Comparison of ENCODE assay signal across 26 mouse cellular contexts in the genomic region with DNA sequence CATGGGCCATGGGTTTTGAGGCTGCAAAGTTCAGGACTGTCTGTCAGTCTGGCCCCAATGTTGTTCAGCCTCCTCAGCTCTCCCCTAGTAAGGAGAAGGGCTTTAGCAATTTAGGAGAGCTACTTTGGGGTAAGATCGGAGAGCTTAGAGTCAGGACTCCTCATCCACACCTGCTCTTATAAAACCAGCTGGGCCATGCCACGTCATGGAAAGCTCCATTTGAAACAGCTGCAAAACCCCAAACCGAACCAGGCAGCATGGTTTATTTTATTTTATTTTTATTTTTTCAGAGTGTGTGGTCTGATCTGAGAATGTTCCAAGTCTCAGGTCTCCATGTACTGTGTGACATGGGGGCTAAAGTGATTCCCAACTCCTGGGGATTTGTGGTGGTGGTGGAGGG. TPM values are rescaled to one million over a fixed set of nuclear protein-coding genes. Genes with fewer than 3 reads are reported as not detected.
DNase-seq lines count a peak whose midpoint lies in the region; ATAC-seq and TF ChIP-seq lines count a peak whose summit lies in the region.
"Had no signal": no experiment of that assay in that cellular context is flagged by ENCODE, and none has a peak within 500 bp of the region (broad histone marks: within the 10 kb centered on the region; RNA-seq: fewer than 3 reads in every experiment).

No protein-coding gene starts in this region.

- no peak for DNase-seq in intestine, embryonic 14.5 days (ENCODE audit: low spot score)
- peak; percentile 33 for DNase-seq in kidney, postnatal 10 days
- DNase-seq in kidney, adult 2 months: no peak
- DNase-seq in stomach, postnatal 0 days (ENCODE audit: low spot score): no peak
- no peak for DNase-seq in heart, adult 18-20 months
- DNase-seq: adrenal gland, postnatal 10 days; adrenal gland, postnatal 36 days; B cell, adult 2 months; cerebellum, adult 18-20 months; cerebellum, adult 9-10 months; gastrocnemius, postnatal 25 days; heart, adult 2 months; heart, postnatal 14 days; heart, postnatal 4 days had no signal

- WGBS in intestine, embryonic 14.5 days: 61% methylated on average over 3 of the region's 3 CpGs
- 66% methylated on average over 3 of the region's 3 CpGs for WGBS in intestine, postnatal 0 days
- 82% methylated on average over 3 of the region's 3 CpGs for WGBS in kidney, adult 2 months
- WGBS in stomach, embryonic 14.5 days: 52% methylated on average over 3 of the region's 3 CpGs
- WGBS in stomach, postnatal 0 days: 68% methylated on average over 3 of the region's 3 CpGs
- WGBS in stomach, embryonic 16.5 days: 50% methylated on average over 3 of the region's 3 CpGs

- H3K27ac ChIP-seq in intestine, embryonic 14.5 days (ENCODE audit: low read depth): peak overlapping the region; percentile 51; the same call in 1 of the 2 replicates
- no peak overlapping the region for H3K27ac ChIP-seq in intestine, postnatal 0 days (ENCODE audit: low read depth, low read length)
- no peak overlapping the region for H3K27ac ChIP-seq in kidney, adult 2 months (ENCODE audit: insufficient read depth, low read depth, low read length)
- H3K27ac ChIP-seq in stomach, embryonic 14.5 days (ENCODE audit: low read length): peak overlapping the region; percentile 40; the same call in 1 of the 2 replicates
- no peak overlapping the region for H3K27ac ChIP-seq in stomach, postnatal 0 days (replicated peaks)
- H3K27ac ChIP-seq in stomach, embryonic 16.5 days (ENCODE audit: low read length): 0 out of 2 replicates have a peak overlapping the region, but pooled peaks have one; percentile 44
- H3K27ac ChIP-seq: embryonic facial prominence, embryonic 12.5 days; forebrain, embryonic 12.5 days; forebrain, embryonic 15.5 days; heart, adult 2 months; heart, embryonic 10.5 days; heart, embryonic 13.5 days; hindbrain, embryonic 14.5 days had no signal

- 0 out of 2 replicates have a peak, but pooled peaks have one; percentile 11 for ATAC-seq in intestine, embryonic 14.5 days (replicated peaks; ENCODE audit: low FRiP score, low TSS enrichment, low read depth)
- ATAC-seq in intestine, postnatal 0 days: no peak
- no peak for ATAC-seq in stomach, embryonic 14.5 days (ENCODE audit: insufficient number of reproducible peaks, insufficient read depth, low FRiP score, low read depth)
- no peak for ATAC-seq in stomach, postnatal 0 days (ENCODE audit: low FRiP score, low TSS enrichment)
- ATAC-seq in stomach, embryonic 16.5 days (ENCODE audit: insufficient read depth, low FRiP score): no peak
- ATAC-seq: forebrain, embryonic 15.5 days; Patski had no signal

- no peaks in the 10 kb centered on the region for H3K27me3 ChIP-seq in intestine, embryonic 14.5 days (replicated peaks; ENCODE audit: control insufficient read depth, insufficient read depth, low read length)
- H3K27me3 ChIP-seq in intestine, postnatal 0 days (replicated peaks; ENCODE audit: control insufficient read depth, insufficient read depth, low read length): no peaks in the 10 kb centered on the region
- H3K27me3 ChIP-seq in kidney, adult 2 months (replicated peaks; ENCODE audit: control insufficient read depth, insufficient read depth, low read length): no peaks in the 10 kb centered on the region
- no peaks in the 10 kb centered on the region for H3K27me3 ChIP-seq in stomach, embryonic 14.5 days (ENCODE audit: control insufficient read depth, insufficient read depth, low read length)
- H3K27me3 ChIP-seq in stomach, postnatal 0 days (ENCODE audit: control insufficient read depth, insufficient read depth, low read length): no peaks in the 10 kb centered on the region
- H3K27me3 ChIP-seq in stomach, embryonic 16.5 days (ENCODE audit: control insufficient read depth, insufficient read depth, low read length): no peaks in the 10 kb centered on the region
- H3K27me3 ChIP-seq: embryonic facial prominence, embryonic 12.5 days; forebrain, embryonic 12.5 days; forebrain, embryonic 15.5 days; heart, embryonic 13.5 days; Patski had no signal

- TF ChIP-seq POLR2A in kidney, adult 2 months (IDR thresholded peaks at IDR 0.05; ENCODE audit: low read depth, low read length): no peak

- no peak overlapping the region for H3K4me2 ChIP-seq in intestine, embryonic 14.5 days (ENCODE audit: low read length)
- no peak overlapping the region for H3K4me2 ChIP-seq in intestine, postnatal 0 days (replicated peaks; ENCODE audit: low read depth)
- H3K4me2 ChIP-seq in stomach, embryonic 14.5 days (replicated peaks; ENCODE audit: low read depth, low read length): no peak overlapping the region
- no peak overlapping the region for H3K4me2 ChIP-seq in stomach, postnatal 0 days (replicated peaks; ENCODE audit: low read depth)
- H3K4me2 ChIP-seq in stomach, embryonic 16.5 days (ENCODE audit: low read depth, low read length): no peak overlapping the region
- H3K4me2 ChIP-seq: embryonic facial prominence, embryonic 12.5 days; forebrain, embryonic 12.5 days; forebrain, embryonic 15.5 days; heart, embryonic 13.5 days; hindbrain, embryonic 14.5 days had no signal

- TF ChIP-seq EP300 in stomach, postnatal 0 days (optimal IDR thresholded peaks at IDR 0.05): no peak

- no peak overlapping the region for H3K9ac ChIP-seq in intestine, embryonic 14.5 days (ENCODE audit: low read length)
- no peak overlapping the region for H3K9ac ChIP-seq in intestine, postnatal 0 days (ENCODE audit: low read depth, low read length)
- no peak overlapping the region for H3K9ac ChIP-seq in stomach, embryonic 14.5 days (replicated peaks; ENCODE audit: low read depth, low read length)
- H3K9ac ChIP-seq in stomach, postnatal 0 days (ENCODE audit: low read length): no peak overlapping the region
- H3K9ac ChIP-seq in stomach, embryonic 16.5 days (ENCODE audit: low read length): no peak overlapping the region; the same call in 1 of the 2 replicates
- H3K9ac ChIP-seq: embryonic facial prominence, embryonic 12.5 days; forebrain, embryonic 12.5 days; forebrain, embryonic 15.5 days; heart, embryonic 13.5 days; hindbrain, embryonic 14.5 days had no signal

- no peak for TF ChIP-seq CTCF in intestine, postnatal 0 days (IDR thresholded peaks at IDR 0.05; ENCODE audit: low read depth)
- TF ChIP-seq CTCF in kidney, adult 2 months (conservative IDR thresholded peaks at IDR 0.05; ENCODE audit: insufficient read depth, insufficient read length, low read depth, low read length): no peak
- no peak for TF ChIP-seq CTCF in stomach, postnatal 0 days (IDR thresholded peaks at IDR 0.05; ENCODE audit: low read depth)

- no peaks in the 10 kb centered on the region for H3K9me3 ChIP-seq in intestine, embryonic 14.5 days (ENCODE audit: control insufficient read depth, low read length)
- H3K9me3 ChIP-seq in intestine, postnatal 0 days (ENCODE audit: control insufficient read depth): no peaks in the 10 kb centered on the region
- H3K9me3 ChIP-seq in stomach, embryonic 14.5 days (ENCODE audit: control insufficient read depth, low read depth, low read length): no peaks in the 10 kb centered on the region
- no peaks in the 10 kb centered on the region for H3K9me3 ChIP-seq in stomach, postnatal 0 days (ENCODE audit: control insufficient read depth, low read length)
- no peaks in the 10 kb centered on the region for H3K9me3 ChIP-seq in stomach, embryonic 16.5 days (replicated peaks; ENCODE audit: control insufficient read depth, low read length)
- H3K9me3 ChIP-seq: embryonic facial prominence, embryonic 12.5 days; forebrain, embryonic 12.5 days; forebrain, embryonic 15.5 days; G1E; heart, embryonic 10.5 days; heart, embryonic 13.5 days had no signal

- H3K36me3 ChIP-seq in intestine, embryonic 14.5 days (ENCODE audit: control insufficient read depth, insufficient read depth, low read length): no peaks in the 10 kb centered on the region
- H3K36me3 ChIP-seq in intestine, postnatal 0 days (ENCODE audit: control insufficient read depth, insufficient read depth): no peaks in the 10 kb centered on the region
- H3K36me3 ChIP-seq in kidney, adult 2 months (ENCODE audit: control insufficient read depth, insufficient read depth, low read length): no peaks in the 10 kb centered on the region
- no peaks in the 10 kb centered on the region for H3K36me3 ChIP-seq in stomach, embryonic 14.5 days (ENCODE audit: control insufficient read depth, insufficient read depth, low read length)
- H3K36me3 ChIP-seq in stomach, postnatal 0 days (ENCODE audit: control insufficient read depth, insufficient read depth, low read length): no peaks in the 10 kb centered on the region
- no peaks in the 10 kb centered on the region for H3K36me3 ChIP-seq in stomach, embryonic 16.5 days (ENCODE audit: control insufficient read depth, insufficient read depth, low read length)
- H3K36me3 ChIP-seq: embryonic facial prominence, embryonic 12.5 days; forebrain, embryonic 12.5 days; forebrain, embryonic 15.5 days; G1E; heart, embryonic 10.5 days; heart, embryonic 13.5 days had no signal

- H3K4me3 ChIP-seq in intestine, embryonic 14.5 days (ENCODE audit: low read depth, low read length): no peak overlapping the region
- no peak overlapping the region for H3K4me3 ChIP-seq in intestine, postnatal 0 days (ENCODE audit: low read depth, low read length)
- H3K4me3 ChIP-seq in kidney, adult 2 months (ENCODE audit: insufficient read depth, low read depth, low read length): no peak overlapping the region
- H3K4me3 ChIP-seq in stomach, embryonic 14.5 days (ENCODE audit: low read depth, low read length): no peak overlapping the region
- no peak overlapping the region for H3K4me3 ChIP-seq in stomach, postnatal 0 days (ENCODE audit: low read depth, low read length)
- no peak overlapping the region for H3K4me3 ChIP-seq in stomach, embryonic 16.5 days (replicated peaks; ENCODE audit: low read length)
- H3K4me3 ChIP-seq: embryonic facial prominence, embryonic 12.5 days; erythroblast, embryonic 14.5 days; forebrain, embryonic 12.5 days; forebrain, embryonic 15.5 days; heart, adult 2 months; heart, embryonic 10.5 days; heart, embryonic 13.5 days had no signal

- peaks cover 29% of the 10 kb centered on the region for H3K4me1 ChIP-seq in intestine, embryonic 14.5 days (replicated peaks; ENCODE audit: control insufficient read depth, insufficient read depth, low read length)
- H3K4me1 ChIP-seq in intestine, postnatal 0 days (replicated peaks; ENCODE audit: control insufficient read depth, insufficient read depth, low read length): no peaks in the 10 kb centered on the region
- no peaks in the 10 kb centered on the region; the same call in 1 of the 2 replicates for H3K4me1 ChIP-seq in kidney, adult 2 months (ENCODE audit: control insufficient read depth, insufficient read depth, low read length)
- H3K4me1 ChIP-seq in stomach, embryonic 14.5 days (ENCODE audit: control insufficient read depth, insufficient read depth, low read length): peaks cover 23% of the 10 kb centered on the region
- no peaks in the 10 kb centered on the region for H3K4me1 ChIP-seq in stomach, postnatal 0 days (replicated peaks; ENCODE audit: control insufficient read depth, insufficient read depth)
- H3K4me1 ChIP-seq in stomach, embryonic 16.5 days (ENCODE audit: control insufficient read depth, insufficient read depth, low read length): peaks cover 12% of the 10 kb centered on the region
- H3K4me1 ChIP-seq: embryonic facial prominence, embryonic 12.5 days; forebrain, embryonic 12.5 days; forebrain, embryonic 15.5 days had no signal

RNA-seq across cellular contexts. Expression of gene Tgm2, which starts 46.7 kb away (rescaled TPM):
- polyA plus RNA-seq in intestine, embryonic 14.5 days (2014; fragmentation: Nextera tagmentation; extraction: Ambion mirVana): 54.4 and 59.7 TPM in 2 replicates
- polyA plus RNA-seq in intestine, postnatal 0 days (2015; fragmentation: Nextera tagmentation; extraction: Ambion mirVana): 40.0 and 40.4 TPM in 2 replicates
- polyA plus RNA-seq in kidney, adult 2 months (2012; rRNA removed): 217 and 221 TPM in 2 replicates
- polyA plus RNA-seq in stomach, embryonic 14.5 days (2014; fragmentation: Nextera tagmentation; extraction: Ambion mirVana): 56.0 and 63.4 TPM in 2 replicates
- polyA plus RNA-seq in stomach, postnatal 0 days (2015; fragmentation: Nextera tagmentation; extraction: Ambion mirVana): 109 and 114 TPM in 2 replicates
- 123 and 133 TPM in 2 replicates for polyA plus RNA-seq in stomach, embryonic 16.5 days (2015; fragmentation: Nextera tagmentation; extraction: Ambion mirVana)
- 100 to 1,000 TPM; 247 to 266 TPM for total RNA-seq in heart, adult 18-20 months (2021)

Comparison
In these comparisons a context has a peak if more than half of its experiments do, and no peak if none do; other contexts are left out.
1. H3K27ac ChIP-seq: peak in intestine, embryonic 14.5 days (single experiment), stomach, embryonic 14.5 days (single experiment) and stomach, embryonic 16.5 days (single experiment); none in intestine, postnatal 0 days (single experiment), kidney, adult 2 months (single experiment) and stomach, postnatal 0 days (single experiment).